Mouse (Mus musculus) embryonic facial prominence, embryonic 11.5 days (tissue): ENCODE measurements at regions not wholly inside any gene's neighbourhood (a gene's known extent, or its start where the extent isn't known, plus 50 kb on each side); places are given as distances from the start of the nearest gene placed in this dataset.
"Not testable (repeated sequence)": the region's sequence is repeated elsewhere in the genome, so short reads cannot be mapped to it uniquely, and the experiment has no call there.

Source experiments
- ATAC-seq: fragments of 200-750 bp; cut with Nextera tagmentation; replicated peaks from 2 replicates; pipeline ENCODE4 v1.8.0; 2017; ENCODE audit warnings: low read depth; ENCODE audit not compliant: insufficient number of reproducible peaks, low FRiP score, low TSS enrichment
- DNase-seq: peaks from one replicate; pipeline ENCODE4 v3.0.0-alpha.2; 2015; ENCODE audit warnings: low spot score
- H3K27ac ChIP-seq: fragments of 300-500 bp; sonication (generic); replicated peaks from 2 replicates; pipeline ENCODE4 v1.5.1; 2014; ENCODE audit warnings: mild to moderate bottlenecking, low read depth, low read length, control low read depth
- H3K27me3 ChIP-seq: fragments of 300-500 bp; sonication (generic); 2 replicates; pipeline ENCODE4 v1.6.1; 2014; ENCODE audit warnings: mild to moderate bottlenecking, low read length, moderate library complexity, mixed read lengths; ENCODE audit not compliant: control insufficient read depth, insufficient read depth
- H3K36me3 ChIP-seq: fragments of 300-500 bp; sonication (generic); replicated peaks from 2 replicates; pipeline ENCODE4 v1.6.1; 2014; ENCODE audit warnings: low read depth, mild to moderate bottlenecking, low read length, moderate library complexity, mixed read lengths; ENCODE audit not compliant: control insufficient read depth, insufficient read depth
- H3K4me1 ChIP-seq: fragments of 300-500 bp; sonication (generic); 2 replicates; pipeline ENCODE4 v1.6.1; 2014; ENCODE audit warnings: low read length, mixed read lengths; ENCODE audit not compliant: control insufficient read depth, insufficient read depth
- H3K4me2 ChIP-seq: fragments of 300-500 bp; sonication (generic); 2 replicates; pipeline ENCODE4 v1.6.1; 2014; ENCODE audit warnings: low read depth, mild to moderate bottlenecking, control low read depth, low read length, moderate library complexity
- H3K4me3 ChIP-seq: fragments of 300-500 bp; sonication (generic); 2 replicates; pipeline ENCODE4 v1.5.1; 2014; ENCODE audit warnings: low read depth, low read length, control low read depth
- H3K9ac ChIP-seq: fragments of 300-500 bp; sonication (generic); replicated peaks from 2 replicates; pipeline ENCODE4 v1.6.1; 2014; ENCODE audit warnings: mild to moderate bottlenecking, control low read depth, low read length
- H3K9me3 ChIP-seq: fragments of 300-500 bp; sonication (generic); replicated peaks from 2 replicates; pipeline ENCODE4 v1.6.1; 2016; ENCODE audit warnings: mild to moderate bottlenecking, low read length, inconsistent platforms, mixed read lengths; ENCODE audit not compliant: control insufficient read depth
- whole genome bisulfite sequencing: fragments of 180-500 bp; shearing (Covaris S2); extraction: QIAGEN DNeasy Blood & Tissue Kit; methylation state at CpG from one replicate; pipeline ENCODE4 v1.1.7; 2014; 5-methylcytosine and 5-hydroxymethylcytosine counted together

GRCm38 (mm10) chr16:23735722-23736121 is 155.0 kb downstream of the Sst start:
- 28% methylated on average over 5 of the region's 5 CpGs for WGBS
- DNase-seq = no peak
- Histone ChIP-seq H3K4me1 (no peaks in the 10 kb centered on the region), H3K36me3 (no peaks in the 10 kb centered on the region), H3K4me3 (no peak overlapping the region), H3K9me3 (no peaks in the 10 kb centered on the region), H3K27me3 (no peaks in the 10 kb centered on the region), H3K4me2 (no peak overlapping the region), H3K9ac (no peak overlapping the region), H3K27ac (no peak overlapping the region)
- ATAC-seq = no peak

- H3K4me1 ChIP-seq = no peaks in the 10 kb centered on the region
- H3K9ac ChIP-seq = no peak overlapping the region
- DNase-seq = no peak
- WGBS = 79% methylated on average over 4 of the region's 4 CpGs
- H3K27ac ChIP-seq = no peak overlapping the region
- H3K36me3 ChIP-seq = no peaks in the 10 kb centered on the region
- no peak overlapping the region for H3K4me3 ChIP-seq
- H3K9me3 ChIP-seq = no peaks in the 10 kb centered on the region
- no peaks in the 10 kb centered on the region for H3K27me3 ChIP-seq
- ATAC-seq = no peak
- H3K4me2 ChIP-seq = no peak overlapping the region
Observed at GRCm38 (mm10) chr16:23726562-23726961, 164.2 kb downstream of the Sst start.

- no peaks in the 10 kb centered on the region for H3K36me3 ChIP-seq
- H3K9me3 ChIP-seq = no peaks in the 10 kb centered on the region
- ATAC-seq (no peak), DNase-seq (no peak)
- H3K27ac ChIP-seq = no peak overlapping the region
- no peak overlapping the region for H3K4me2 ChIP-seq
- H3K4me1 ChIP-seq = no peaks in the 10 kb centered on the region
- H3K4me3 ChIP-seq = no peak overlapping the region
- H3K9ac ChIP-seq = no peak overlapping the region
- no peaks in the 10 kb centered on the region for H3K27me3 ChIP-seq
Observed at GRCm38 (mm10) chr16:23721745-23722144, 169.0 kb downstream of the Sst start.

- Histone ChIP-seq H3K9me3 (no peaks in the 10 kb centered on the region), H3K4me2 (no peak overlapping the region), H3K4me3 (no peak overlapping the region), H3K9ac (no peak overlapping the region), H3K4me1 (no peaks in the 10 kb centered on the region), H3K36me3 (no peaks in the 10 kb centered on the region), H3K27ac (no peak overlapping the region), H3K27me3 (no peaks in the 10 kb centered on the region)
- 61% methylated on average over 1 of the region's 1 CpGs for WGBS
- DNase-seq (peak; percentile 11), ATAC-seq (no peak)
Observed at GRCm38 (mm10) chr16:23701156-23701555, 180.5 kb upstream of the Masp1 start.

- H3K27me3 ChIP-seq, H3K9ac ChIP-seq, H3K4me1 ChIP-seq, H3K27ac ChIP-seq, ATAC-seq, H3K4me3 ChIP-seq, H3K4me2 ChIP-seq, H3K9me3 ChIP-seq, DNase-seq, H3K36me3 ChIP-seq: not testable (repeated sequence)
Observed at GRCm38 (mm10) chr16:23694226-23694625, 173.6 kb upstream of the Masp1 start.

- Histone ChIP-seq H3K4me3 (no peak overlapping the region), H3K9me3 (no peaks in the 10 kb centered on the region), H3K4me1 (no peaks in the 10 kb centered on the region), H3K9ac (no peak overlapping the region), H3K27ac (no peak overlapping the region), H3K4me2 (no peak overlapping the region), H3K27me3 (no peaks in the 10 kb centered on the region), H3K36me3 (no peaks in the 10 kb centered on the region)
- no peak for DNase-seq
- 94% methylated on average over 2 of the region's 2 CpGs for WGBS
- no peak for ATAC-seq
Observed at GRCm38 (mm10) chr16:23690061-23690460, 169.4 kb upstream of the Masp1 start.

GRCm38 (mm10) chr16:23686783-23687182 is 166.2 kb upstream of the Masp1 start:
- WGBS = 89% methylated on average over 8 of the region's 8 CpGs
- no peak overlapping the region for H3K4me3 ChIP-seq
- DNase-seq = no peak
- no peak overlapping the region for H3K4me2 ChIP-seq
- no peaks in the 10 kb centered on the region for H3K4me1 ChIP-seq
- no peaks in the 10 kb centered on the region for H3K36me3 ChIP-seq
- ATAC-seq = no peak
- H3K27me3 ChIP-seq = no peaks in the 10 kb centered on the region
- no peaks in the 10 kb centered on the region for H3K9me3 ChIP-seq
- H3K27ac ChIP-seq = no peak overlapping the region
- H3K9ac ChIP-seq = no peak overlapping the region

- ATAC-seq (no peak), DNase-seq (no peak)
- no peaks in the 10 kb centered on the region for H3K9me3 ChIP-seq
- H3K27me3 ChIP-seq = no peaks in the 10 kb centered on the region
- H3K4me1 ChIP-seq = no peaks in the 10 kb centered on the region
- H3K27ac ChIP-seq = no peak overlapping the region
- H3K4me3 ChIP-seq = no peak overlapping the region
- 77% methylated on average over 2 of the region's 2 CpGs for WGBS
- no peak overlapping the region for H3K9ac ChIP-seq
- no peaks in the 10 kb centered on the region for H3K36me3 ChIP-seq
- H3K4me2 ChIP-seq = no peak overlapping the region
Observed at GRCm38 (mm10) chr16:23680434-23680833, 159.8 kb upstream of the Masp1 start.

GRCm38 (mm10) chr16:23672375-23672774 is 151.8 kb upstream of the Masp1 start:
- DNase-seq (no peak), ATAC-seq (no peak)
- H3K4me1 ChIP-seq = no peaks in the 10 kb centered on the region
- 74% methylated on average over 6 of the region's 6 CpGs for WGBS
- H3K9me3 ChIP-seq = no peaks in the 10 kb centered on the region
- no peaks in the 10 kb centered on the region for H3K36me3 ChIP-seq
- no peak overlapping the region for H3K27ac ChIP-seq
- no peak overlapping the region for H3K9ac ChIP-seq
- no peak overlapping the region for H3K4me3 ChIP-seq
- H3K27me3 ChIP-seq = no peaks in the 10 kb centered on the region
- H3K4me2 ChIP-seq = no peak overlapping the region
